Mouse (Mus musculus): ENCODE results near the gene Acsf2. TPM values are rescaled to one million over a fixed set of nuclear protein-coding genes. Genes with fewer than 3 reads are reported as not detected.
A peak's percentile ranks its signal among the peaks of the same experiment; 100 is the strongest.

Acsf2 gene
- polyA plus RNA-seq, 1 experiment = 33.6 TPM

DNA sequence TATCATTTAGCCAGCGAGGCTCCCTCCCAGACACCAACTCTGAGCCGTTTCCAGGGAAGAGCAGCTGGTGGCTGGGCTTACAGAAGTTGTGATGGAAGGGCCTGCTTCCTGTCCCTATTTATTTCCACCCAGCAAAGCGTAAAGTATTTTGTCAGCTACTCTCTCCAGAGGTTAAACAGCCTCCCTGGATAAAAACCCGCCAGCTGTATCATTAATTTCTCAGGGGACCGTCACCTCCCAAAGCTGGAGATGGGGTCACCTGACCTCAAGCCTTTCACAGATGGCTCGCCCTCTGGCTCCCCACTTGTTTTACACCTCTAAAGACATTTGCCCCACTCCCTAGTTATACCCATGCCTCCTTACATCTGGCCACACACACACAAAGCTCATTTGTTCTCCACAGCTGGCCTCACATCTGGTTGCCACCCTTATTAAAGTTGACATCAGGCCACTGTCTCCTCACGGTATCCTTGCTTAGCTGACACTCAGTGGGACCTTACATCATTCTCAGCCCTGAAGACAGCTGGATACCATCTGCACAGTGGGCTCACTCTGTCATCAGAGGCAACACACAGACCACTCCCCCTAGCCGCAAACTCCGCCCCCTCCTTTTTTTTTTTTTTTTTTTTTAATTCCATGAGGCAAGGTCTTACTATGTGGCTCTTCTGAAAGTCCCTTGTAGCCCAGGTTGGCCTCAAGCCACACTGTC, 75.3 kb downstream of the Acsf2 start:
- no peak for DNase-seq (ENCODE audit: low read depth in 1 of 2, low spot score in 2 of 2)
- no peak overlapping the region for H3K27ac ChIP-seq (ENCODE audit: insufficient read depth, low read length)
- no peaks in the 10 kb centered on the region for H3K27me3 ChIP-seq (ENCODE audit: control insufficient read depth, insufficient read depth, low read length)
- H3K36me3 ChIP-seq (ENCODE audit: control insufficient read depth, insufficient read depth, low read length) = no peaks in the 10 kb centered on the region
- no peaks in the 10 kb centered on the region for H3K4me1 ChIP-seq (ENCODE audit: control insufficient read depth, insufficient read depth, insufficient read length)
- 57% methylated on average over 9 of the region's 9 CpGs for WGBS
- H3K4me3 ChIP-seq (ENCODE audit: extremely low read depth, insufficient read depth, insufficient read length) = no peak overlapping the region
- TF ChIP-seq CTCF (IDR thresholded peaks at IDR 0.05; ENCODE audit: extremely low read depth, insufficient read depth, insufficient read length, insufficient replicate concordance) (no peak), POLR2A (IDR thresholded peaks at IDR 0.05; ENCODE audit: low read depth, low read length) (no peak)

DNA sequence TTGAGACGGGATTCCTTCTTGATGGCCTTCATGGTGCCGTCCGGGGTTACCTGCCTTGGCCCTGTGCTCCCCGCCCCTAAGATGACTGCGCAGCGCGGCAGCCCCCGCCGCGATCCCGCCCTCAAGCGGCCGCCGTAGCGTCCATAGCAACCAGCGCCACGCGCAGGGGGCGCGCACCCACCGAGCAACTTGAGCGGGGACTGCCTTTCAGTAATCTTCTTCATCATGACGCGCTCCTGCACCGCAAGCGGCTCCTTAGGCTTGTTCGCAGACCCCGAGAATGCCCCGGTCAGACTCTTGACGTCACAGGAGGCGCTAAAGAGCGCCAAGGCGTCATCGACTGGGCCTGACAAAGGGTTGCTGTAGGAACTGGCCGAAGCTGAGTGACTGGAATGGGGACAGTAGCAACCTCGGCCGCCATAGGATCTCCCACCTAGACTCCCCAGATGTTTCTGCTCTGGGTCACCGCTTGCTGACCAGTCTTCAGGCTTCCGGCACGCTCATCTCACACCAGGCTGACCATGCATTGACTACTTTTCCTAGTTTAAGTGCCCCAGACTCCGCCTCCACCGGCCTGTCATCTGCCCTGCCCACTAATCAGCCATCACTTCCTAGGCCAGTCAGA, 80.3 kb downstream of the Acsf2 start, which contains the start of gene Mycbpap:
Mycbpap (minus strand) TSS at position 524 of the 625 bp plus-strand sequence.
- Histone ChIP-seq H3K36me3 (ENCODE audit: control insufficient read depth, insufficient read depth, low read length) (no peaks in the 10 kb centered on the region), H3K4me3 (ENCODE audit: extremely low read depth, insufficient read depth, insufficient read length) (peak within 1 kb of the TSS; percentile 62), H3K4me1 (ENCODE audit: control insufficient read depth, insufficient read depth, insufficient read length) (peaks cover 2% of the 10 kb centered on the region; the same call in 1 of the 2 replicates), H3K27ac (ENCODE audit: insufficient read depth, low read length) (no peak within 1 kb of the TSS), H3K27me3 (ENCODE audit: control insufficient read depth, insufficient read depth, low read length) (no peaks in the 10 kb centered on the region)
- no peak for TF ChIP-seq CTCF (IDR thresholded peaks at IDR 0.05; ENCODE audit: extremely low read depth, insufficient read depth, insufficient read length, insufficient replicate concordance)
- TF ChIP-seq POLR2A (IDR thresholded peaks at IDR 0.05; ENCODE audit: low read depth, low read length) = no peak
- 7% methylated on average over 42 of the region's 42 CpGs for WGBS
- DNase-seq (ENCODE audit: low read depth in 1 of 2, low spot score in 2 of 2) = peak in 1 of 2 experiments; percentile 13

DNA sequence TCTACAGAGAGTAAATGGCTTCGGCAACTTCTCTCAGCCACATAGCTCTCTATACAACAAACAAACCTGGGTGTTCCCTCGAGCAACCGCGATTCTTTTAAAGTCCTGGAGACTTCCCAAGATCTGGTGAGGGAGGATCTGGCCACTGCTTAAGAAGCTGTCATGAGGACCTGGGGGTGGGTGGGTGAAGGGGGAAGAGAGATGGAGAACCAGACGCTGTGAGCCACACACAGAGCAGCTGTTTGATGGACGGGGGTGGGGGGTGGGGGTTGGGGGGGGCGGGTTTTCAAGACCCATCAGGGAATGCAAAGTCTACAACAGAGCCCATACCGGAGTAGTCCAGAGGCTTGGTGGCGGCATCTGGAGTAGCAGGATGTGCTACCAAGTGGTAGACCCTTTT, 88.2 kb downstream of the Acsf2 start:
- no peak overlapping the region for H3K27ac ChIP-seq (ENCODE audit: insufficient read depth, low read length)
- no peaks in the 10 kb centered on the region for H3K4me1 ChIP-seq (ENCODE audit: control insufficient read depth, insufficient read depth, insufficient read length)
- no peaks in the 10 kb centered on the region for H3K36me3 ChIP-seq (ENCODE audit: control insufficient read depth, insufficient read depth, low read length)
- TF ChIP-seq CTCF (IDR thresholded peaks at IDR 0.05; ENCODE audit: extremely low read depth, insufficient read depth, insufficient read length, insufficient replicate concordance) (no peak), POLR2A (IDR thresholded peaks at IDR 0.05; ENCODE audit: low read depth, low read length) (no peak)
- no peak overlapping the region for H3K4me3 ChIP-seq (ENCODE audit: extremely low read depth, insufficient read depth, insufficient read length)
- WGBS = 60% methylated on average over 9 of the region's 9 CpGs
- DNase-seq (ENCODE audit: low read depth in 1 of 2, low spot score in 2 of 2) = no peak
- H3K27me3 ChIP-seq (ENCODE audit: control insufficient read depth, insufficient read depth, low read length) = no peaks in the 10 kb centered on the region

DNA sequence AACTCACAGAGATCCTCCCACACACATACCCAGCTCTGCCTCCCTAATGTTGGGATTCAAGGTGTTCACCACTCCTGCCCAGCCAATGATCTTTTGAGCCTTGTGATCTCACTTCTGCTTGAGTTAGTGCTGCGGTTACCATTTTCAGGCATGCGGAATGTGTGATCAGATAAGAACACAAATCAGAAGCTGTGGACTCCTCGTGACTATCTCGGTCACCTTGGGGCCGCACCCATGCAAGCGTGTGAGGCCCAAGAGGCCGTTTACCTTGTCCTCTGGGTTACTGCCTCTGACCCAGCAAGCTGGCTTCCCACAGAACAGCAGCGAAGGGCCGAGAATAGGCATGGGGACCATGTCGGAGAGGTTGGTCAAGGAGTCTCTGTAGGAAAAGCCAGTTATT, 92.7 kb downstream of the Acsf2 start:
- TF ChIP-seq CTCF (IDR thresholded peaks at IDR 0.05; ENCODE audit: extremely low read depth, insufficient read depth, insufficient read length, insufficient replicate concordance) (no peak), POLR2A (IDR thresholded peaks at IDR 0.05; ENCODE audit: low read depth, low read length) (no peak)
- 93% methylated on average over 10 of the region's 10 CpGs for WGBS
- H3K36me3 ChIP-seq (ENCODE audit: control insufficient read depth, insufficient read depth, low read length) = no peaks in the 10 kb centered on the region
- no peaks in the 10 kb centered on the region for H3K27me3 ChIP-seq (ENCODE audit: control insufficient read depth, insufficient read depth, low read length)
- H3K4me1 ChIP-seq (ENCODE audit: control insufficient read depth, insufficient read depth, insufficient read length) = no peaks in the 10 kb centered on the region
- no peak overlapping the region for H3K27ac ChIP-seq (ENCODE audit: insufficient read depth, low read length)
- H3K4me3 ChIP-seq (ENCODE audit: extremely low read depth, insufficient read depth, insufficient read length) = no peak overlapping the region
- DNase-seq (ENCODE audit: low read depth in 1 of 2, low spot score in 2 of 2) = no peak

Other genes starting within 250 kb of the Acsf2 start
- 44.5 and 58.7 TPM in 2 replicates for gene Abcc3, start 208.9 kb downstream of the Acsf2 start, polyA plus RNA-seq (2012; rRNA removed)
- gene Cacna1g, start 127.7 kb downstream of the Acsf2 start, polyA plus RNA-seq (2012; rRNA removed) = 9.8 and 12.0 TPM in 2 replicates
- gene Spata20, start 115.7 kb downstream of the Acsf2 start, polyA plus RNA-seq (2012; rRNA removed) = not detected in 2 replicates
- gene Epn3, start 101.9 kb downstream of the Acsf2 start, polyA plus RNA-seq (2012; rRNA removed) = 0.23 and 0.39 TPM in 2 replicates
- 0.06 and 0.11 TPM in 2 replicates for gene Mycbpap, start 80.1 kb downstream of the Acsf2 start, polyA plus RNA-seq (2012; rRNA removed)
- 5.7 and 7.1 TPM in 2 replicates for gene Rsad1, start 52.6 kb downstream of the Acsf2 start, polyA plus RNA-seq (2012; rRNA removed)
- gene Chad, start 36.8 kb downstream of the Acsf2 start, polyA plus RNA-seq (2012; rRNA removed) = 0.11 and 0.20 TPM in 2 replicates
- gene Lrrc59, start 27.9 kb upstream of the Acsf2 start, polyA plus RNA-seq (2012; rRNA removed) = 29.3 and 31.4 TPM in 2 replicates
- gene Mrpl27, start 51.9 kb upstream of the Acsf2 start, polyA plus RNA-seq (2012; rRNA removed) = 11.9 and 14.2 TPM in 2 replicates
- 1.8 and 2.3 TPM in 2 replicates for gene Eme1, start 52.1 kb upstream of the Acsf2 start, polyA plus RNA-seq (2012; rRNA removed)
- gene Xylt2, start 75.6 kb upstream of the Acsf2 start, polyA plus RNA-seq (2012; rRNA removed) = 25.7 and 34.0 TPM in 2 replicates
- gene Gm11541, start 102.6 kb upstream of the Acsf2 start, polyA plus RNA-seq (2012; rRNA removed) = not detected in 2 replicates
- gene Cdc34b, start 139.9 kb upstream of the Acsf2 start, polyA plus RNA-seq (2012; rRNA removed) = not detected in 2 replicates
- gene Tmem92, start 180.8 kb upstream of the Acsf2 start, polyA plus RNA-seq (2012; rRNA removed) = not detected in 2 replicates